Mouse (Mus musculus) WW6 (cell line): ENCODE data around the gene Frat1.
A peak's percentile ranks its signal among the peaks of the same experiment; 100 is the strongest.

Experiments
- DNase-seq: peaks from one replicate; pipeline ENCODE4 v3.0.0-alpha.2; 2013; ENCODE audit warnings: low read depth, low spot score

The Frat1 gene

DNA sequence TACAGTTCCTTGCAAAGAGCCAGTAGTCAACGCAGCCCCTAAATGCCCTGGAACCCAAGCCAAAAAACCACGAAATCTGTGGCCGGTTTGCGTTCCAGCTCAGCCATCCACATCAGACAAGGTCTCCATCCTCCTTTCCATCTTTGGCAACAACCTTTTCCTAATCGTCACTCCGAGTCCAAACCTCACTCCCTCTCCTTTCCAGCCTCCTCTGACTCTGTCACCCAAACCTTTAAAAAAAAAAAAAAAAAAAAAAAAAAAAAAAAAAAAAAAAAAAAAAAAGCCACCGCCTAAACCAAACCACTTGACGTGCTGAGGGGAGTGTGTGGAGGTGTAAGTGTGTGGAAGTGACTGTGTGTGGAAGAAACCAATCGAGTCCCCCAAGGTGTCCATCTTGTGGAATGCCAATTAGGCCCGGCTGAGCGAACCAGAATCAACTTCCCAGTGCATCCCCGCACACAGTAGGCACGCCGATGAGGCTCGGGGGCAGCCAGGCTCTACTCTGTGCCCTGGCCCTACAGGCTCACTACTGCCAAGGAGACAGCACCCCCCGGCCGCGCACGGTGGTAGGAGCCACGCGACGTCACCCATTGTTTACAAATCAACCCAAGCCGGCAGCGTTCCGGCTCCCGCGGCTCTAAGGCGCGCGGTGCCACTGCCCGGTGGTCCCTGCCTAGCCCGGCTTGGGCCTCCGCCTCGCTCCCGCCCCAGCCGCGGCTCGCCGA, at the start of gene Frat1:
Frat1 (plus strand) TSS at position 590 of the 725 bp plus-strand sequence.
- peak; percentile 78 for DNase-seq

DNA sequence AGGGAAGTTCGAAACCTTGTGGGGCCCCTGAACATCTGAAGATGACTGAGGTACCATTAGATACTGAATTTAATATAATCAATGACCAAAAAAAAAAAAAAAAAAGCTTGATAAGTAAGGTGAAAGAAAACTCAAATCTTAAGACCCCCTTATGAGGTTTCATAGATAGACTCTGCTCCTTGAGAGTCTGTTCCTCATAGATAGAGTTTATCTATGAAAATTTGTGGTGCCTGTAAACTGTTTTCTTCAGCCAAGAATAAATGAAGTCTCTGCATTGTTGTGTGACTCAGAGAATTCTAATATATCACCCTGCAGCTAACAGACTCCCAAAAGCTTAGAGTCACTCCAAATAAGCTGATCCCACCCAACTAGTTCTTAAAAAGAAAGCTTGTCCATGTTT, 42.9 kb upstream of the Frat1 start:
- DNase-seq = no peak

DNA sequence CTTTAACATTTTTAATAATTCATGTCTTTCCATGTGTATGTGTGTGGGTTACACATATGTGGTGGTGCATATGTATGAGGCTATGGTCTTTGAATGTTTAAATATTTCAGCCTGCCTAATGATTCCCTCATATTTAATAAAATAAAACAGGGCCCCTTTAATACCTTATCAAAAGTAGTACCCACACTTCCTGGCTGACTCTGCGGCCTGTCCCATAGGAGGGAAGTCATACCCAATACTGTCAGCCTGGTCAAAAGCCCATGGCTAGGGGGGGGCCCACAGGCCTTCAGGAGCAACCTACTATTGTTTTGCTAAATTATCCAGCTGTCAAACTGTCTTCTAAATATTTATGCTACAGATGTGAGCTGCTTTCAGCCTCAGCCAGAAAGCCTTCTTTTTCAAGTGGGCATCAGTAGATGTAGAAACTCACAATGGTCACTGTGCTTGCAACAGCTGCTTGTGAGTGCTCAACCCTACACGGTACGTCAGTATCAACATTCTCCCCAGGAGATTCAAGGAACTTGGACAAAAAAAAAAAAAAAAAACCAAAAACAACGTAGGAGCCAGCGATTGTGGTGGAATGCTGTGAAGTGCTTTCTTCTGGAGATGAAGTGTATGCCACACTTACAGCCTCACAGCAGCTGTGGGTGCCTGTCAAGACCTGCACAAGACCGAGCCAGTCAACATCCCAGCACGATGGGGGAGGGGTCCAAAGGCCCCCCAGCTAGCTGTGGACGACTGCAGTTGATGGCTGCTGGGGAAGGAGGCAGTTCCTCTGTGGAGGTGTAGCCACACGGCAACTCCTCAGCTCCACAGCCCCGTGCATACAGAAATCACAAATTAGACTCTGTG, 40.4 kb upstream of the Frat1 start:
- no peak for DNase-seq

DNA sequence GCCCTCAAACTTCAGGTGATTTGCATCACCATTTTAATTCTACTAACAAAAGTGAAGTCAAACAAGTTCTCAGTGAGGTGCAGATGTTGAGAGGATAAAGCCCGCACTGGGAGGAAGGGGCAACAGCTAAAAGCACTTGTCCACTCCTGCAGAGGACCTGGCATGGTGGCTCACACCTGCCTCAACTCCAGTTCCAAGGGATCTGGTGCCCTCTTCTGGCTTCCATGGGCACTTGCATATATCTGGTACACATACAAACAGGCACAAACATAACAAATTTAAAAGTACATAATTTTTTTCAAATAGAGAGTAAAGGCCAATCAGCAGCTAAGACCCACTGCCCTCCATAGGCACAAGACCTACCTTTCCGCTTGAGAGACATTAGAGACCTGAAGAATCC, 38.4 kb upstream of the Frat1 start:
- DNase-seq = no peak

DNA sequence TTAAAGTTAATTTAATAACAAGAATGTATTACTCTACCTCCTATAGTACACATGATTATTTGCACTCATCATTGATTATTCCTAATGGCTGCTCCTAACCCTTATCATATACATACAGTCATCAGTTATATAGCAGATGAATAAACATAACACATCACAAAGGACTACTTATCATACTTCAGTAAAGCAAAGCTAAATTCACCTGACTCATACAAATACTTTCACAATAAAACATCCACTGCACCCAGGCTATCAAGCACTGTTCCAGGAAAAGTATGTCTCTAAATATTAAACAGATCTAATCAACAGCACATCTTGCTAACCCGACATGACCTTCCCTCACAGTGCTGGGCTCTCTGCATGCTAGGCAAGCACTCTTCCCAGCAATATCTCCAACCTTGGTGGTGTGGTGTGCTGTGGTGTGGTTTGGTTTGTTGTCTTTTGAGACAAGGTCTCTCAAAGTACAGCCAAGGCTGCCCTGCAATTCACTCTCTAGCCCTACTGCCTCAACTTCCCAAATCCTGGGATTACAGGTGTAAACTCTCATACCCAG, 36.8 kb upstream of the Frat1 start:
- DNase-seq = no peak

DNA sequence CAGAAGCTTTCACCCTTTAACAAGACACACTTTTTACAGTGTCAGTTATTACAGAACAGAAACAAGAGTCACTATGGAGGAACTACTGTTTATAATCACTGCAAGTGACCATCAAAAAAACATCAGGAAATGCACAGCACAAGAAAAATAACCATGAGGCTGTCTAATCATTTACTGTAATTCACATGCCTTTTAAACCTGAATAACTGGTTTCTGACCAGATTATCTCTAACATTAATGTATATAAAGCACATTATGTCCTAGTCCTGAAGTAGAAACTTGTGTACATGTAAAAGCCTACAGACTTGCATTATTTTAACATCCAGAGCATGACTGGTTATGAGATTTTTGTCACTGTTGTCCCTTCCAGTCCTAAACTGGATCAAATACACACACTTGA, 35.8 kb upstream of the Frat1 start:
- no peak for DNase-seq

DNA sequence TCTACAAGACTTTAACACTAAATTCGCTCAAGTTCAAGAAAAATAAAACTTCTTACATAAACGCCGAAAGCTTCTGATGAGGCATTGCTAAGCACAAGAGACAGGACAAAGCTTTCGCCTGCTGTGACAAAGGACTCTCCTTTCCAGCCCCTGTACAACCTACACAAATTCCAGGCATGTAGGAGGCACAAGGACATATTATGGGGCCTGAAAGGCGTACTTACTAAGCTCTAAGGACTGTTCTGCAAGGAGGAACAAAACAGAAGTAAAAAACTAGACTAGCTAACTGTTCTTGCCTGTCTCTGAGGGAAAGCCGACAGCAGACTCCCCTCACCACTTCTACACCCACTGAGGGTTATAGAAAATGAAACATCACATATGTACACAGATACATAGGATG, 34.9 kb upstream of the Frat1 start:
- no peak for DNase-seq

DNA sequence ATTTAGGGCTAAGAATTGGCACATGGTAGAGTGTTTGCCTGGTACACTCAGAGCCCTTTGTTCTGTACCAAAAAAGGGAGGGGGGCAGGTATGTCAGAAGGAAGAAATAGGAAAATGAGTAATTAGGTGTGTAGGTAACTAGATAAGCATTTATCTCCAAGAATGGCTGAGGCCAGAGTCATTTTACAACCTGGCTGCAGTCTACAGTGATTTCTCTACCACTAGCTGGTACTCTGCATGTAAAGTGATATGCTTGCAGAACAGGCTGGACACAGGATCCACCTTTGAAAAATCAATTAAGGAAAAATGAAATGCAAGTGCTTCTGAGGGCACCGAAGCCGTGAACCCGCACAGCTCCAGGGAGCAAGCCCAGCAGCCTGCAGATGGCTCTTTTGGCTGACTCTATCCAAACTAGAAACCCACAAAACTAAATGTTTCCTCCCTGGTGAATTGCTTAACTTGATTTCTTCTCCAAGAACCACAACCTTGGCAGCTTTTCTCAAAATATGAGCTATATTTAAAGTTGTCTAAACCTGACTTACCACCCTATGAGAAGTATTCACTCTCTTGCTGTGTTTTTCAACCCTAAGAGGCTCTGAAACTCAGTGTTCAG, 33.5 kb upstream of the Frat1 start:
- DNase-seq = no peak

DNA sequence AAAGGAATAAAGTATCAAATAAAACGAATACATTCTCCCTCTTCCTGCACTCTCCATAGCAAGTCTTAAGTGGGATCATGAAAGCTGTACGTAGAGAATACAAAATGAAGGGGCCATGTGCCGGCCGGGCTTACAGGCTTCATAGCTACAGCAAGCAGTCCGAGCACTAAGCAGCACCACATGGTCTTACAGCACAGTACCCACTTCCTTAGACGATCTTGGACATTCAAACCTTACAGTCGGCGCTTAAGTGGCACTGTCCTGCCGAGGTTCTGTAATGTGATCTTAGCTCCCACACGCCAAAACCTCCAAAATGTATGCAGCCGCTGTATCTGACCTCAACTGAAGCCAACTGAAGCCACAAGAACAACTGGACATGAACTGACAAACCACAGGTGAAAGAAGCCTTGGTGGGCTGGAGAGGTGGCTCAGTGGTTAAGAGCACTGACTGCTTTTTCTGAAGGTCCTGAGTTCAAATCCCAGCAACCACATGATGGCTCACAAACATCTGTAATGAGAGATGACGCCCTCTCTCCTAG, 32.9 kb upstream of the Frat1 start:
- no peak for DNase-seq

DNA sequence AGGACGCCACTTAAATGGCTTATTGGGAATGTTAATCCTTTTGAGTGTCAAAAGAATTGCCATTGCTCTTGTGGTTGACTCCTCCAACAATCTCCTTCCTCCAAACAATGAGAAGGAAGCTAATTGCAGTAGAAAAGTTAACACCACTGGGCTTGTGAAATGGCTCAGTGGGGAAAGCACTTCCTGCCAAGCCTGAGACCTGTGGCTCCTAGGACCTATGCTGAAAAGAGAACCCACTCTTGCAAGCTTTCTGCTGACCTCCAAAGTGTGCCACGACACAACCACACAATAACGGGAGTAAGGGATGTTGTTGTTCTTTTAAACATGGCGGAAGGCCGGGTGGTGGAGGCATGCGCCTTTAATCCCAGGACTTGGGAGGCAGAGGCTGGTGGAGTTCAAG, 32.2 kb upstream of the Frat1 start:
- DNase-seq = no peak

DNA sequence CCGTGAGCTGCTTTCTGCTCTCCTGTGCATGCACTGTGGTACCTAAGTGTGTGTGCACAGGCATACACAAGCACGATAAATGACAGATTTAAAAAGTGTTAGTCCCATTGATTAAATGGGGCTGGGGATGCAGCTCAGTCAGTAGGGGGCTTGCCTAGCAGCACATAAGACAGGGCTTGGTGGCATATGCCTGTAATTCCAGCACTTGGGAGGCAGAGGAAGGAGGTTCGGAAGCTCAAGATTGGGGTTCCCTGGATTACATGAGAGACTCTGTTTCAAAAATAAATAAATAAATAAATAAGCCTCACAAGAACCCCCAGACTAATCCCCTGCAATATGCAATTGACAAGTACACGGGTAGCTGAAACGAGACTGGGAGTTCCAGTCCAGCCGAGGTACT, 29.3 kb upstream of the Frat1 start:
- DNase-seq = no peak

DNA sequence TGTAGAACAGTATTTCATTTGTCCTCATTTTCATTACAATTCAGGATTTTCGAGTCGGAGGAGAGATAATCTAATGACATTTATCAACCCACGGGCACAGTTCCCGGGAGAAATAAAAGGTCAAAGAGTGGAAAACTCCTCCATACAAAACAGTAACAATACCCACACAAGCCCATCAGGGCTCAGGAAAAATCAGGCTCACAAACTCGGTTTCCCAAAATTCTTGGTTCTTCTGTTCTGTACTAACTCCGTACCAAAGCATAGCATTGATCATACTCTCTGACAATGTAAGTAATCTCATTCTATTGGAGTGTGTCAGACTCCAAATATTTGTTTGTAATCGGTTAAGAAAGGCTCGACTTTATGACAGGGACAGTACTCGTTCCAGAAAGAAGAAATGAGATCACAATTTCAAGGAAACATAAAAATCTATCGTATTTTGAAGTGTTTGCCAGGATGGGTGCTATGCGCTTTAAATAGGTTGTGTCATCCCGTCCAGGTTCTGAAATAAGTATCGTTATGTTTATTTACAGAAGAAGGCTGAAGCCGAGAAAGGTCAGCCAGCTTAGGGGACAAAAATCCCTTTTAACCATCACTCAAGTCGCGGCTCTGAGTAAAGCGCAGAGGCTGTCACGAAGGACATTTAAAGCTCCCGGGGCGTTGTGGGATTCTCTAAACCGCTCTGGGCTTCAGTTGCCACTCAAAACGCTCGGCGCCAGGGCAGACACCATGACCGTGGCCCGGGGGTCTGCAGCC, 28.6 kb upstream of the Frat1 start:
- DNase-seq = no peak

DNA sequence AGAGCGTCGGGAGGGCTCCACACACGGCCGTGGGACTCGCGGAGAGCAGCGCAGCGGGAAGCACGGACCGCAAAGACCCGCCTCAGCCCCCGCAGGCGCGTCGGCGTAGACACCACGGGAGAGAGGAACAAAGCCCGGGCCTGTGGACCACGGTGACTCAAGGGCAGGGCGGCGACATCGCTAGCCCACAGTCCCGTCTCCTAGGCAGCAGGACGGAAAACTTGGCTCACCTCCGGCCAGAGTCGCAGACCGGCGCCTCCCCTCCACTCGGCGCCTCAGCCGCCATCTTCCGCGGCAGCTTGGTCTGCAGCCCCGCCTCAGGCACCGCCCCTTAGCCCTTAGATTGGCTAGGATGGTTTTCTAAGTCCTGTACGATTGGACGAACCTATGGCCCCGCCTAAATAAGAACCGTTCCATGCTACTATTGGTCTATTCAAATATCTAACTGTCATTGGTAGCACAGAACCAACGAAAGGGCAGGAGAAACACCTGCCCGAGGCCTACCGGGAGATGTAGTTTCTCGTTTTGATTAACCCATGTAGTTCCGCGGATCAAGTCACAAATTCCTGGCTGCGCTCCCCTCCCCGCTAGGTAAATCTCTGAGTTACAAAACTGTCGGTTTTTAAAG, 27.9 kb upstream of the Frat1 start, which contains the start of gene Arhgap19:
Arhgap19 (minus strand) TSS at position 306 of the 628 bp plus-strand sequence.
- DNase-seq = peak; percentile 81

DNA sequence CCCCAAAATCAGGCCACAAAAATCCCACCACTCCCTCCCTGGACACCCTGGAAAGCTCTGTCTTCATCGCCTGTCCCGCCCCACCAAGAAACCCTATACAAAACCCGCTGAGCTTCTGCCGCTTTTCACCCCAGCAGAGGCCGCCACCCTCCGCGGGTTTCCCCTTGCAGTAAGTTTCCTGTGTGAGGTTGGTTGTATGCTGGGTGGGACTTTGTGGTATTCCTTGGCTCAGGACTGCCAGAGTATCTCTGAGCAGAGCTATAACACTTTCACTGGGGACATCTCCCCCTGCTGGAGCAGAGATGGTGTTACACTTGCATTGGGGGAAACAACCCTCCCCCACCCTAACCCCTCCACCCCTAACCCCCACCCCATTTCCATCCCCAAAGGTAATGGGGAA, 26.4 kb upstream of the Frat1 start:
- peak; percentile 61 for DNase-seq

DNA sequence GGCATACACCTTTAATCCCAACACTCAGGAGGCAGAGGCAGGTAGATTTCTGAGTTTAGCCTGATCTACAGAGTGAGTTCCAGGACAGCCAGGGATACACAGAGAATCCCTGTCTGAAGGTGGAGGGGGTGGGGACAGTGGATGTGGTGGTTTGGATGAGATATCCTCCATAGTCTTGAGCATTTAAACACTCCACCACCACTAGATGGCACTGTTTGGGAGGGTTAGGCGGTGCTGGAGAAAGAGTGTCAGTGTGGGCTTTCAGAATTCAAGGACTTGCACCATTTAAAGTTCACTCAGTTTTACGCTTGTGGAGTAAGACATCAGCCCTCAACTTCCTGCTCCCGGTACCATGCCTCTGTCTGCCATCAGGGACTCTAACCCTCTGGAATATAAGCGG, 23.9 kb upstream of the Frat1 start:
- no peak for DNase-seq

DNA sequence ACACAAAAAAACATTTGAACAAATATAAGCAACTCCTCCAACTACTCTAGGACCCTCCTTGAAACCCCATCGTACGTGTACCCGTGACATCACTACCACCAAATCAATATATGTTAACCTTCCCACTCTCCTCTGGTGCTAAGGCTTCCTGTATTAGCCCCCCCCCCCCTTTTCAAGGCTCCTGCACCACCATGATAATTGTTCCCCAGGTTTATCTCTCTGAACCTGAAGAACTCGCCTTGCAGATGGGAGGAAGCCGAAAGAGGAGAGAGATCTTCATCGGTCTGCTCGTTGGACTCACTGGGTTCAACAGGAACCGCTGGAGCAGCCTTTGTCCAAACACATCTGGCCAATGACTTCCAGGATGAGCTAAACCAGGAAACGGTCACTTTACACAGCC, 22.3 kb upstream of the Frat1 start:
- DNase-seq = no peak

DNA sequence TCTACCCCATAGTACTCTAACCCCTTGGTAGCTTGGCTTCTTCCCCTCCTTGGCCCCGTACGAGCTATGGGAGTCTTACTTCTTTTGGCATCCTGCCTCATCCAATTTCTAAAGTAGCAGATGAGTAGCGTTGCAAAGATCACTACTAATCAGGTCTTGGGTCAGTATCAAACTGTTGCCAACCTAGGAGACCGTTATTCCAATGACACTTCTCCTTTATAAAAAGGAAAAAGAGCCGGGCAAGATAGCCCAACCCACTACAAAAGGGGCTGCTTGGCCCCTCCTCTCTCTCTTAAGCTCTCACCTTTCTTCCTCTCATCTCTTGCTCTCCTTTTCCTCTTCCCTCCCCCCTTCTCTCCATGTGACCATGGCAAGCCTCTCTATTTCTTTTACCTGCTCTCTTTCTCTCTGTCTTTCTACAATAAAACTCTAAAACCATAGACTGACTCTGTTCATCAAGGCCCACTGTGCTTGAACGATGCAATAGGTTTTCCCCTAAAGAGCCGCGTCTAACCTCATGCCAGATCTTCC, 21.6 kb upstream of the Frat1 start:
- DNase-seq = no peak

DNA sequence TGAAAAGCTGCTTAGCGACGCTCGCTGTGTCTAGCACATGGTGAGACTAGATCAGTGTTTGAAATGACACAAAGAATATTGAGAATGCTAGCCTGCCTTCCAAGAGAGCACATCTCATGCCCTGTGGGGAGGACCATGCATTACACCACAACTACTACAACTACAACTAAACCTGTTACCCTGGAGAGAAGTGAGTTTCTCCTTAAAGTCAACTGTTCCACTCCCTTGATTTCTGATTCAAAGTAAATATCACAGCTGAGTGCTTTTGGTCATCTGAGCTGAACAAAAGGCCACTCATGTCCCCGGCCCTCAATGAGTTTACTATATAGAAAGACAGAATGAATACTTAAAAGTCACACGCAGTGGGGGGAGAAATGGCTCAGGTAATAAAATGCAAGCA, 19.7 kb upstream of the Frat1 start:
- no peak for DNase-seq

DNA sequence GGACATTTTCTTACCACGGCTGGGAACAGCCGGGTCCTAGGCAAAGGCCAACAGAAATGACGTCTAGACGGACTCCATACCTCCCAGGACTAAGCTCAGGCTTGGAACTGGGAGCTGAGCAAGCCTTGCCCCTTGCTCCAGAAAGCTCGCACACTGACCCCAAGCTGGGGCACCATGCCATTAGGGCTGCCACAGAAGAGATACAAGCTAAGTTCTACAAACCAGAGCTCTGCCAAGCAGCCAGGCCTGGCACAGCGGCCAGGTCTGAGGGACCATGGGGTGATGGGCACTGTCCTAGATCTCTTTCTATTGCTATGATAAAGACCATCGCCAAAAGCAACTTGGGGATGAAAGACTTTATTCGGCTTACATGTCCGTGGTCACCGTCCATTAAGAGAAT, 17.2 kb upstream of the Frat1 start:
- no peak for DNase-seq

DNA sequence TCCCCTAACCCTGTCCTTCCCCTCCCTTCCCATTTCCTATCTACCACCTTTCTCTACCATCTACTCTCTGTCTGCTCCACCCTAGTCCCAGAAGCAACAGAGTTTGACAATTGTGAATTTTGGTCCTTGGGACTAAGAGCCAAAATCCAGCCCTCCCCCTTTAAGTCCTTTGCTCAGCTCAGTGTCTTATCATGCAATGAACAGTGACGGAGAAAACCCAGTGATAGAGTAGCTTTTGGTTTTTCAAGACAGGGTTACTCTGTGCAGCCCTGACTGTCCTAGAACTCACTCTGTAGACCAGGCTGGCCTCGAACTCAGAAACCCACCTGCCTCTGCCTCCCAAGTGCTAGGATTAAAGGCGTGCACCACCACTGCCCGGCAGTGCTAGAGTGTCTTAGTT, 16.4 kb upstream of the Frat1 start:
- DNase-seq = no peak

DNA sequence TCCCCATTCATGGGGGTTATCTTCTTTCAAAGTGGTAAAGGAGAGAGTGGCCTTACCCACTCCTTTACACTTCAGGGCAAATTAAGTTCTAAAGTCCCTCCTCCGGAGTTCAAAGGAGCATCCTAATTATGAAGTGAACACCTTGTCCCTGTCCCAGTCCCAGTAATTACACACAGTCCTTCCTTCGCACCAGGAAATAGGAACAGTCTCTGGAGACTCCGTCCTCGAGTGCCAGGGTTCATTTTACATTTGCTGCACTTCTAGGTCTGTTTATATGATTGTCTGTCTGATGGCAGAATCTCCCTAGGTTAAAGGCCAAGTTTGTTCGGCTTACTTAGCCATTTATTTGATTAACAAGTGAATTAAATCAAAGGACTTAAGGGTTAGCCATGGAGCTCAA, 13.4 kb upstream of the Frat1 start:
- DNase-seq = no peak
